Mouse (Mus musculus) thymus, adult 2 months (tissue): ENCODE data around the gene Pole2. TPM values are rescaled to one million over a fixed set of nuclear protein-coding genes. Genes with fewer than 3 reads are reported as not detected.
"Not testable (repeated sequence)": the region's sequence is repeated elsewhere in the genome, so short reads cannot be mapped to it uniquely, and the experiment has no call there.

Experiments used
- DNase-seq: peaks from one replicate; pipeline ENCODE4 v3.0.0; 2021
- H3K27ac ChIP-seq: fragments of 200-500 bp; 2 replicates; pipeline ENCODE4 v1.5.1; 2012; ENCODE audit warnings: low read length, control low read depth; ENCODE audit not compliant: control insufficient read depth, insufficient read depth
- H3K27me3 ChIP-seq: fragments of 200-500 bp; 2 replicates; pipeline ENCODE4 v1.6.1; 2012; ENCODE audit warnings: mild to moderate bottlenecking, low read length, moderate library complexity, mixed read lengths; ENCODE audit not compliant: control insufficient read depth, insufficient read depth
- H3K36me3 ChIP-seq: fragments of 200-500 bp; 2 replicates; pipeline ENCODE4 v1.6.1; 2012; ENCODE audit warnings: mild to moderate bottlenecking, low read length, moderate library complexity; ENCODE audit not compliant: control insufficient read depth, insufficient read depth
- H3K4me1 ChIP-seq: fragments of 200-500 bp; replicated peaks from 2 replicates; pipeline ENCODE4 v1.6.1; 2012; ENCODE audit warnings: low read length; ENCODE audit not compliant: control insufficient read depth, insufficient read depth
- H3K4me3 ChIP-seq: fragments of 200-500 bp; 2 replicates; pipeline ENCODE4 v1.5.1; 2012; ENCODE audit warnings: mild to moderate bottlenecking, low read length, control low read depth, moderate library complexity; ENCODE audit not compliant: control insufficient read depth, insufficient read depth
- CTCF ChIP-seq: fragments of 200-500 bp; IDR thresholded peaks from 2 replicates; pipeline ENCODE4 v1.5.1; 2012; ENCODE audit warnings: mild to moderate bottlenecking, control low read depth, low read length, moderate library complexity, borderline replicate concordance; ENCODE audit not compliant: control insufficient read depth, poor library complexity, insufficient read depth; ENCODE audit errors: extremely low read depth
- POLR2A ChIP-seq: fragments of 200-500 bp; IDR thresholded peaks from 2 replicates; pipeline ENCODE4 v1.6.1; 2012; ENCODE audit warnings: mild to moderate bottlenecking, low read length, control low read depth, moderate library complexity; ENCODE audit not compliant: control insufficient read depth, poor library complexity, insufficient read depth; ENCODE audit errors: extremely low read depth
- whole genome bisulfite sequencing: fragments of 180-500 bp; shearing (Covaris S2); methylation state at CpG from one replicate; pipeline ENCODE4 v1.1.7; 2018; 5-methylcytosine and 5-hydroxymethylcytosine counted together
- polyA plus RNA-seq: library from polyadenylated mRNA; depleted of rRNA; stranded (reverse); fragments of >200 nt; gene quantifications from 2 replicates; pipeline ENCODE4 v1.2.3, GENCODE M21; 2012; rRNA removed

Gene Pole2
- polyA plus RNA-seq, 1 experiment = 16.9 TPM

GRCm38 (mm10) chr12:69159578-69159940 lies 68.4 kb downstream of the Pole2 start:
- WGBS = 3% methylated on average over 9 of the region's 9 CpGs
- no peak for DNase-seq
- Histone ChIP-seq H3K36me3 (peaks cover 15% of the 10 kb centered on the region), H3K4me3 (no peak overlapping the region), H3K4me1 (peaks cover 2% of the 10 kb centered on the region; the same call in 1 of the 2 replicates), H3K27me3 (no peaks in the 10 kb centered on the region), H3K27ac (no peak overlapping the region)
- TF ChIP-seq CTCF (no peak), POLR2A (no peak)

- Histone ChIP-seq H3K27ac (peak within 1 kb of the TSS; percentile 69), H3K36me3 (peaks cover 15% of the 10 kb centered on the region), H3K4me3 (peak within 1 kb of the TSS; percentile 93)
- TF ChIP-seq POLR2A = peak; percentile 83
- not testable (repeated sequence) for H3K27me3 ChIP-seq, H3K4me1 ChIP-seq
- WGBS = under 1% methylated on average over 61 of the region's 68 CpGs
- DNase-seq = peak; percentile 93
Measured at GRCm38 (mm10) chr12:69158765-69159577, 69.0 kb downstream of the Pole2 start, which contains the start of gene Rps29. Gene Rps29, minus strand, starts transcription at chr12:69159186.

GRCm38 (mm10) chr12:69158366-69158764 lies 69.6 kb downstream of the Pole2 start:
- Histone ChIP-seq H3K4me3 (peak overlapping the region; percentile 93), H3K27me3 (no peaks in the 10 kb centered on the region), H3K27ac (peak overlapping the region; percentile 69), H3K36me3 (peaks cover 15% of the 10 kb centered on the region), H3K4me1 (peaks cover 2% of the 10 kb centered on the region; the same call in 1 of the 2 replicates)
- WGBS = under 1% methylated on average over 19 of the region's 19 CpGs
- TF ChIP-seq CTCF = peak; percentile 10; the same call in 1 of the 2 replicates
- no peak for TF ChIP-seq POLR2A
- DNase-seq = no peak

GRCm38 (mm10) chr12:69157107-69157506 lies 70.9 kb downstream of the Pole2 start:
- WGBS = 99% methylated on average over 2 of the region's 2 CpGs
- no peaks in the 10 kb centered on the region for H3K27me3 ChIP-seq
- H3K4me3 ChIP-seq = no peak overlapping the region
- H3K27ac ChIP-seq = no peak overlapping the region
- H3K4me1 ChIP-seq = peaks cover 2% of the 10 kb centered on the region; the same call in 1 of the 2 replicates
- TF ChIP-seq POLR2A (no peak), CTCF (no peak)
- DNase-seq = no peak
- H3K36me3 ChIP-seq = peaks cover 15% of the 10 kb centered on the region

- no peak for TF ChIP-seq CTCF
- TF ChIP-seq POLR2A = no peak
- no peaks in the 10 kb centered on the region for H3K27me3 ChIP-seq
- H3K4me1 ChIP-seq = peaks cover 2% of the 10 kb centered on the region; the same call in 1 of the 2 replicates
- DNase-seq = no peak
- no peak overlapping the region for H3K4me3 ChIP-seq
- peaks cover 15% of the 10 kb centered on the region for H3K36me3 ChIP-seq
- no peak overlapping the region for H3K27ac ChIP-seq
- WGBS = 96% methylated on average over 4 of the region's 4 CpGs
Measured at GRCm38 (mm10) chr12:69156436-69156835, 71.6 kb downstream of the Pole2 start.

- Histone ChIP-seq H3K4me3 (no peak overlapping the region), H3K27ac (no peak overlapping the region), H3K36me3 (peaks cover 15% of the 10 kb centered on the region), H3K27me3 (no peaks in the 10 kb centered on the region), H3K4me1 (peaks cover 2% of the 10 kb centered on the region; the same call in 1 of the 2 replicates)
- WGBS = 88% methylated on average over 2 of the region's 2 CpGs
- no peak for DNase-seq
- TF ChIP-seq CTCF = no peak
- no peak for TF ChIP-seq POLR2A
Measured at GRCm38 (mm10) chr12:69155923-69156322, 72.1 kb downstream of the Pole2 start.

Other genes with a start within 250 kb of the Pole2 start
- gene Rps29, start 69.0 kb downstream of the Pole2 start, polyA plus RNA-seq = 1,765 and 2,152 TPM in 2 replicates
- 6.5 and 11.1 TPM in 2 replicates for gene Lrr1, start 59.4 kb downstream of the Pole2 start, polyA plus RNA-seq
- 153 and 166 TPM in 2 replicates for gene Rpl36al, start 44.1 kb downstream of the Pole2 start, polyA plus RNA-seq
- gene Mgat2, start 44.0 kb downstream of the Pole2 start, polyA plus RNA-seq = 21.5 and 21.8 TPM in 2 replicates
- gene Gm49383, start 31.1 kb downstream of the Pole2 start, polyA plus RNA-seq = 5.5 and 9.5 TPM in 2 replicates
- 4.8 TPM in 2 replicates for gene Dnaaf2, start 29.8 kb downstream of the Pole2 start, polyA plus RNA-seq
- gene Gm49384, start 23.9 kb downstream of the Pole2 start, polyA plus RNA-seq = 0.36 and 1.3 TPM in 2 replicates
- gene Klhdc1, start 13.0 kb upstream of the Pole2 start, polyA plus RNA-seq = 1.2 and 1.4 TPM in 2 replicates
- 20.0 and 21.7 TPM in 2 replicates for gene Klhdc2, start 68.5 kb upstream of the Pole2 start, polyA plus RNA-seq
- 7.3 and 8.5 TPM in 2 replicates for gene Nemf, start 129.0 kb upstream of the Pole2 start, polyA plus RNA-seq
- gene Arf6, start 144.0 kb upstream of the Pole2 start, polyA plus RNA-seq = 226 and 341 TPM in 2 replicates
- gene Gm9887, start 144.3 kb upstream of the Pole2 start, polyA plus RNA-seq = 1.1 and 2.8 TPM in 2 replicates